Mouse (Mus musculus) lung, postnatal 0 days (tissue): ENCODE results near the gene Gm11627.

Experiments
- CTCF ChIP-seq: IDR thresholded peaks from 2 replicates; pipeline ENCODE4 v1.5.1; 2016; ENCODE audit warnings: antibody characterized with exemption, mild to moderate bottlenecking
- EP300 ChIP-seq: IDR thresholded peaks from 2 replicates; pipeline ENCODE4 v1.6.1; 2016; ENCODE audit warnings: antibody characterized with exemption, mild to moderate bottlenecking, control low read depth

DNA sequence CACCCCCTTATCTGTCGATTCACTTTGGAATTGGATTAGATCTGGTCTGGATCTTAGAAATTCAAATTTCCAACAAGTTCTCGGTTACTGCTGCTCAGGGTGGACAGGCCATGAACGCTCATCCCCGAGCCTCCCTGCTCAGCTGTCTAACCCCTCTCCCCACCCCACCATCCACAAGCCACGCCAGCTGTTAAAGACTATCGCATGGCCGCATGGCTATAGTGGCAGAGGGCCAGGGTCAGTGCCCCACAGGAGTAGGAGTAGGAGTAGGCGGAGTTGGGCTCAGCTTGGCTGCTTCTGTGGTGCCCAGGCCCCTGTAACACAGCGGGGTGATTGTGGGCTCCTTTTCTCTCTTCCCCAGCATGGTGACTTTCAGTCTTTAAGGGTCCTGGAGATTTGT is 49.3 kb upstream of the Gm11627 start:
- no peak for TF ChIP-seq EP300
- no peak for TF ChIP-seq CTCF
